Mouse (Mus musculus): ENCODE results near the gene Prkar2b. TPM values are rescaled to one million over a fixed set of nuclear protein-coding genes. Genes with fewer than 3 reads are reported as not detected.
A peak's percentile ranks its signal among the peaks of the same experiment; 100 is the strongest.

The Prkar2b gene
- polyA plus RNA-seq, 1 experiment from 2014 or later: 73.7 TPM

- H3K4me3 ChIP-seq (ENCODE audit: low read depth, low read length): no peak overlapping the region
- H3K27ac ChIP-seq (ENCODE audit: low read depth, low read length): no peak overlapping the region
- WGBS: 94% methylated on average over 3 of the region's 3 CpGs
- peak; percentile 57 for DNase-seq (ENCODE audit: low spot score, missing footprints)
- no peaks in the 10 kb centered on the region for H3K4me1 ChIP-seq (ENCODE audit: control insufficient read depth, insufficient read depth, low read length)
- no peak overlapping the region for H3K4me2 ChIP-seq
- H3K36me3 ChIP-seq (ENCODE audit: control insufficient read depth, insufficient read depth, low read length): peaks cover 11% of the 10 kb centered on the region
- H3K9me3 ChIP-seq (ENCODE audit: control insufficient read depth, low read length): no peaks in the 10 kb centered on the region
- no peak for ATAC-seq (ENCODE audit: low FRiP score)
- H3K9ac ChIP-seq (ENCODE audit: low read length): no peak overlapping the region
- H3K27me3 ChIP-seq (ENCODE audit: control insufficient read depth, insufficient read depth, low read length): no peaks in the 10 kb centered on the region
Measured at GRCm38 (mm10) chr12:31937613-31938012, 123.5 kb downstream of the Prkar2b start.

DNA sequence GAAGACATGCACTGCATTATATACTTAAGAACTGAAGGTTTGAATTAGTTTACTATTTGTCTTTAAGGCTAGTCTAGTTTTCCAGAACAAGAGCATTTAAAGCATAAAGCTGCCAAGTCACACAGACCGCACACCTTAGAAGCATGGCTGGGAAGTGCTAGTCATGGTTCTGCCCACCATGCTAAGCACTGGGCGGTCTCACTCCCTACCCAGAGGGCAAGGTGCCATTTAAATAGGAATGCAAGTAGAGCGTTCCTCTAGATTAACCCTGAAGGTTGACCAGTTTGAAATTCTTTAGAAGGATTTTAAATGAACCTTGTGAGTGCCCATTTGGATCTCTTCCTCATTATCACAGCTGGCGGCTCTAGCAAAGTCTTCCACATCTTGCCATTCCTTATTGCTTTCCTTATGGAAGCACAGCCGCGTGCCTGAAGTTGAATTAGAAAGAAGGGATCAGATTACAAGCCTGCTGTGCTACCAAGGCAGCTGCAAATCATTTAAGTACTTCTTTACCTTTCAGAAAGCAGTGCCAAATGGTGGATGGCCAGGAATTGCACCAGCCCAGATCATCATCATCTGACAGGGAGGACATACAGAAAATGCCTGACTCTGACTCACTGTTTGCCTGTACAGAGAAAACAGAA is 124.3 kb downstream of the Prkar2b start:
- Histone ChIP-seq H3K4me1 (ENCODE audit: control insufficient read depth, insufficient read depth, low read length) (no peaks in the 10 kb centered on the region), H3K4me3 (ENCODE audit: low read depth, low read length) (no peak overlapping the region), H3K27ac (ENCODE audit: low read depth, low read length) (no peak overlapping the region), H3K9ac (ENCODE audit: low read length) (no peak overlapping the region), H3K9me3 (ENCODE audit: control insufficient read depth, low read length) (no peaks in the 10 kb centered on the region), H3K36me3 (ENCODE audit: control insufficient read depth, insufficient read depth, low read length) (peaks cover 11% of the 10 kb centered on the region), H3K4me2 (no peak overlapping the region), H3K27me3 (ENCODE audit: control insufficient read depth, insufficient read depth, low read length) (no peaks in the 10 kb centered on the region)
- DNase-seq (ENCODE audit: low spot score, missing footprints) (peak; percentile 83), ATAC-seq (ENCODE audit: low FRiP score) (no peak)
- 37% methylated on average over 6 of the region's 6 CpGs for WGBS

DNA sequence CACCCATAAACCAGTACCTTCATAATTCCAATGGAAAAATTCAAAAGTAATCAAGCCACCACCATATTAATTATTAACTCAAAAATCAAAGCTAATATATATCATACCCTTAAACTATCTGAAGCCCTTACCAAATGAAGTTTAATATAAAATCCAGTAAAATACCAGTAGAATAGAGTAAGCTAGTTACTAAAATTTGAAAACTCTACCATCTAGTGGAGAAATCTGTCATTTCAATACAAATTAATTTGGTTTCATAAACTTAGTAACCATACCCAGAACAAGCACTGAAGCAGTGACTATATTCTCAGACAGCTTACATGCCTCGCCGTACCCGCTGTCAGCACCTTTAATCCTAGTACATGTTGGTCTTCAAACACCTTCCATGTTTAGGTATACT is 129.3 kb downstream of the Prkar2b start:
- no peak overlapping the region for H3K4me3 ChIP-seq (ENCODE audit: low read depth, low read length)
- H3K36me3 ChIP-seq (ENCODE audit: control insufficient read depth, insufficient read depth, low read length): no peaks in the 10 kb centered on the region; the same call in 1 of the 2 replicates
- ATAC-seq (ENCODE audit: low FRiP score): no peak
- no peaks in the 10 kb centered on the region for H3K27me3 ChIP-seq (ENCODE audit: control insufficient read depth, insufficient read depth, low read length)
- no peaks in the 10 kb centered on the region for H3K4me1 ChIP-seq (ENCODE audit: control insufficient read depth, insufficient read depth, low read length)
- H3K4me2 ChIP-seq: no peak overlapping the region
- no peaks in the 10 kb centered on the region for H3K9me3 ChIP-seq (ENCODE audit: control insufficient read depth, low read length)
- peak; percentile 60 for DNase-seq (ENCODE audit: low spot score, missing footprints)
- 99% methylated on average over 3 of the region's 3 CpGs for WGBS
- no peak overlapping the region for H3K9ac ChIP-seq (ENCODE audit: low read length)
- no peak overlapping the region for H3K27ac ChIP-seq (ENCODE audit: low read depth, low read length)

GRCm38 (mm10) chr12:31928498-31928897 is 132.6 kb downstream of the Prkar2b start:
- no peaks in the 10 kb centered on the region for H3K4me1 ChIP-seq (ENCODE audit: control insufficient read depth, insufficient read depth, low read length)
- no peak overlapping the region for H3K4me3 ChIP-seq (ENCODE audit: low read depth, low read length)
- H3K27ac ChIP-seq (ENCODE audit: low read depth, low read length): no peak overlapping the region
- no peak overlapping the region for H3K9ac ChIP-seq (ENCODE audit: low read length)
- H3K36me3 ChIP-seq (ENCODE audit: control insufficient read depth, insufficient read depth, low read length): peaks cover 3% of the 10 kb centered on the region; the same call in 1 of the 2 replicates
- no peak for ATAC-seq (ENCODE audit: low FRiP score)
- WGBS: 95% methylated on average over 3 of the region's 3 CpGs
- no peaks in the 10 kb centered on the region for H3K27me3 ChIP-seq (ENCODE audit: control insufficient read depth, insufficient read depth, low read length)
- no peak for DNase-seq (ENCODE audit: low spot score, missing footprints)
- no peak overlapping the region for H3K4me2 ChIP-seq
- H3K9me3 ChIP-seq (ENCODE audit: control insufficient read depth, low read length): no peaks in the 10 kb centered on the region

DNA sequence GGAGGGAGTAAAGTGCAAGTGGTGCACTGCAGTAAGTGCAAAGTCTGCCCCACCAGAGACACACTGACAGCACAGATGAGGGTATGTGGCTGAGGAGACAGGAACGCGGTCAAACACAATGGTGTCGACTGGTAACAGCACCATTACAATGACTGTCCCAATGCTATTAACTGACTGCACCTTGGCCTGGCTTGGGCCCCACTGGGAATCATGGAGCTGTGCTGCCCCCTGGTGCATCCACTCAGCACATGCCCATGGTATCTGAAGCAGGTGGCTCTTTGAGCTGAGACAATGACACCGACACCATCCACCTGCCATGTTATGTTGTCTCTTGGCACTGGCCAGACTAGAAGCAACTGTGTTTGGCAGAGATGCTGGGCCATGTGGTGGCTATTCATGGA is 134.4 kb downstream of the Prkar2b start:
- WGBS: 50% methylated on average over 4 of the region's 4 CpGs
- Histone ChIP-seq H3K9me3 (ENCODE audit: control insufficient read depth, low read length) (no peaks in the 10 kb centered on the region), H3K27ac (ENCODE audit: low read depth, low read length) (no peak overlapping the region), H3K4me2 (no peak overlapping the region), H3K27me3 (ENCODE audit: control insufficient read depth, insufficient read depth, low read length) (no peaks in the 10 kb centered on the region), H3K36me3 (ENCODE audit: control insufficient read depth, insufficient read depth, low read length) (peaks cover 3% of the 10 kb centered on the region; the same call in 1 of the 2 replicates), H3K4me3 (ENCODE audit: low read depth, low read length) (no peak overlapping the region), H3K9ac (ENCODE audit: low read length) (no peak overlapping the region), H3K4me1 (ENCODE audit: control insufficient read depth, insufficient read depth, low read length) (no peaks in the 10 kb centered on the region)
- DNase-seq (ENCODE audit: low spot score, missing footprints): peak; percentile 94
- ATAC-seq (ENCODE audit: low FRiP score): peak; percentile 86

DNA sequence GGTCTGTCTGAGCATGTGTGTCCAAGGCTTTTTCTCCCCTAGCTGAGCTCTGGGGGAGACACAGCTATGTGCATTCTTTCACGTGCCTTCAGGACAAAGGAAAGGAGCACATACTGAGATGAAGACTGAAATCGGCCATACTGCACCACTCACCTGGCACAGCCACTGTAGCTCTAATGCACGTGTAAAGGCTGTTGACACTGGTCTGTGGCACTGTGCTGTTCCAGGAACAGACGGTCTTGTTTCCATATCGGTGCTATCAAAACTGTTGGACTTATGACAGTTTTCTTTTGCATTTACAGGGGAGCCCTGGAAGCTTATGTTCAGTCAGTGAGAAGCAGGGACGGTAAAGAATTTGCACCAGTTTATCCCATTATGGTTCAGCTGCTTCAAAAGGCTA is 135.8 kb downstream of the Prkar2b start:
- Histone ChIP-seq H3K4me3 (ENCODE audit: low read depth, low read length) (no peak overlapping the region), H3K27ac (ENCODE audit: low read depth, low read length) (no peak overlapping the region), H3K4me1 (ENCODE audit: control insufficient read depth, insufficient read depth, low read length) (no peaks in the 10 kb centered on the region), H3K4me2 (no peak overlapping the region), H3K9me3 (ENCODE audit: control insufficient read depth, low read length) (no peaks in the 10 kb centered on the region), H3K27me3 (ENCODE audit: control insufficient read depth, insufficient read depth, low read length) (no peaks in the 10 kb centered on the region), H3K36me3 (ENCODE audit: control insufficient read depth, insufficient read depth, low read length) (peaks cover 3% of the 10 kb centered on the region; the same call in 1 of the 2 replicates), H3K9ac (ENCODE audit: low read length) (no peak overlapping the region)
- WGBS: 91% methylated on average over 6 of the region's 6 CpGs
- DNase-seq (ENCODE audit: low spot score, missing footprints) (no peak), ATAC-seq (ENCODE audit: low FRiP score) (no peak)

DNA sequence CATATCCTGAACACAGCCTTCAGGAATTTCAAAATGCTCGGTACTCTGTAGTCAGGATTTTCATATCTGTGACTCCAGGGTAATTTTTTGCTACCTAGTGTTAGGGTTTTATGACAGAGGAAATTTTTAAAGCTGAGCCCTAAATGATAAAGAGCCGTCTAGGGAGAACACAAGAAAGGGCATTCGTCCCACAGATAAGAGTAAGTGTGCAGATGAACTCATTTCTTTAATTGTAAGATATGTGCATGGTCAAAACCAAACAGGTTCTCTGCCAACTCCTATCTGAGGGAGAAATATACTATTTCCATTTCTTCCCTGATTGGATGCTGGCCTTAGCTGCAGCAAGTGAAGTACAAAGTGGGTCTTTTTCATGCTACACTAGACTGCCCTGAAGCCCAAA is 137.0 kb downstream of the Prkar2b start:
- Histone ChIP-seq H3K4me1 (ENCODE audit: control insufficient read depth, insufficient read depth, low read length) (no peaks in the 10 kb centered on the region), H3K9me3 (ENCODE audit: control insufficient read depth, low read length) (no peaks in the 10 kb centered on the region), H3K9ac (ENCODE audit: low read length) (no peak overlapping the region), H3K27ac (ENCODE audit: low read depth, low read length) (no peak overlapping the region), H3K27me3 (ENCODE audit: control insufficient read depth, insufficient read depth, low read length) (no peaks in the 10 kb centered on the region), H3K4me3 (ENCODE audit: low read depth, low read length) (no peak overlapping the region), H3K4me2 (no peak overlapping the region), H3K36me3 (ENCODE audit: control insufficient read depth, insufficient read depth, low read length) (peaks cover 3% of the 10 kb centered on the region; the same call in 1 of the 2 replicates)
- 90% methylated on average over 3 of the region's 3 CpGs for WGBS
- ATAC-seq (ENCODE audit: low FRiP score): no peak
- no peak for DNase-seq (ENCODE audit: low spot score, missing footprints)

DNA sequence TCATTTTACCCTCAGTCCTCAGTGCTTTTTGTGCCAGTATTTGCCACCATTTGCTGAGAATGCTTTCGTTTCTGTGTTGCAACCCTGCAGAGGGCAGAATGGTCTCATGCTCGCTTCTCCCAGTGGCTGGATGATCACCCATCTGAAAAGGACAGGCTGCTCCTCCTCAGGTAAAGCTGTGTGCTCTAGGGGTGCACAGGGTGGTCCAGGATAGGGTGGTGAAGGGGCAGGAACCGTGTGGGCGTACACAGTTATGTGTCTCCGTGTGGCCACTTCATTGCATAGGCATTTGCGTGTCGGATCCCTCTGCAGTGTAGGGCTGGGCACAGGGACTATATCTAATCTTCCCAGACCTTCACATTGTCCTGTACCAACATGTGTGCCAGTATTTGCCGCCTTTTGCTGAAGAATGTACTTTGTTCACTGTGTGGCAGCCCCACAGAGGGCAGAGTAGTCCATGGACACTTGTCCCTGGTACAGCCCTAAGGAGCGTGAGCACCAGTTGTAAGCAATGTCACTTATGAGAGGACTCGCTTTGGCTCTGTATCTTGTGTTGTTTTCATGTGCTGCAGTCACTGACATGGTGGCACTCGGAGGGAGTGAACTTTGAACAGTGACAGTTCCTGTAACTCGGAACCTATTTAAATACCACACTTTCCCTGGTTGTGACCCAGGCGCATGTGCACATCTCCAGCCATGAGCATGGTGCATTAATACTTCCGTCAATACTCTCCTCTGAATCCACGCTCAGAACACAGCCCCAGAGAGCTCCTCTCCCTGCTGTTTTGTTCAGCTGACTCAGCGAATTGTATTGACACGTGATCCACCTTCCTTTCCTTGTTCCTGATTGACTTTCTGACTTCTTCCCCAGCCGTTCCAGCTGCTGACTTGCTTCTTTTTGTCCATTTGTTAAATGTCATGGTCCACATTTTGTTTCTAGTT is 140.4 kb downstream of the Prkar2b start:
- H3K27me3 ChIP-seq (ENCODE audit: control insufficient read depth, insufficient read depth, low read length): no peaks in the 10 kb centered on the region
- peak; percentile 75 for DNase-seq (ENCODE audit: low spot score, missing footprints)
- 85% methylated on average over 18 of the region's 18 CpGs for WGBS
- no peak overlapping the region for H3K27ac ChIP-seq (ENCODE audit: low read depth, low read length)
- no peaks in the 10 kb centered on the region for H3K9me3 ChIP-seq (ENCODE audit: control insufficient read depth, low read length)
- no peak overlapping the region for H3K9ac ChIP-seq (ENCODE audit: low read length)
- H3K4me3 ChIP-seq (ENCODE audit: low read depth, low read length): no peak overlapping the region
- H3K4me2 ChIP-seq: no peak overlapping the region
- ATAC-seq (ENCODE audit: low FRiP score): no peak
- H3K4me1 ChIP-seq (ENCODE audit: control insufficient read depth, insufficient read depth, low read length): no peaks in the 10 kb centered on the region
- H3K36me3 ChIP-seq (ENCODE audit: control insufficient read depth, insufficient read depth, low read length): peaks cover 3% of the 10 kb centered on the region; the same call in 1 of the 2 replicates

- 91% methylated on average over 5 of the region's 5 CpGs for WGBS
Measured at GRCm38 (mm10) chr12:31917245-31917644, 143.9 kb downstream of the Prkar2b start.

More at GRCm38 (mm10) chr12:31917245-31917644, 143.9 kb downstream of the Prkar2b start:
- no peak overlapping the region for H3K4me2 ChIP-seq
- no peaks in the 10 kb centered on the region for H3K36me3 ChIP-seq (ENCODE audit: control insufficient read depth, insufficient read depth, low read length)
- H3K4me1 ChIP-seq (ENCODE audit: control insufficient read depth, insufficient read depth, low read length): no peaks in the 10 kb centered on the region
- no peak overlapping the region for H3K27ac ChIP-seq (ENCODE audit: low read depth, low read length)
- no peak overlapping the region for H3K9ac ChIP-seq (ENCODE audit: low read length)
- no peaks in the 10 kb centered on the region for H3K9me3 ChIP-seq (ENCODE audit: control insufficient read depth, low read length)
- no peak for ATAC-seq (ENCODE audit: low FRiP score)
- H3K4me3 ChIP-seq (ENCODE audit: low read depth, low read length): no peak overlapping the region
- no peaks in the 10 kb centered on the region for H3K27me3 ChIP-seq (ENCODE audit: control insufficient read depth, insufficient read depth, low read length)
- peak; percentile 77 for DNase-seq (ENCODE audit: low spot score, missing footprints)
